Mouse (Mus musculus) kidney, adult 2 months (tissue): ENCODE measurements around the gene Gm7138. TPM values are rescaled to one million over a fixed set of nuclear protein-coding genes. Genes with fewer than 3 reads are reported as not detected.
"Not testable (repeated sequence)": the region's sequence is repeated elsewhere in the genome, so short reads cannot be mapped to it uniquely, and the experiment has no call there.

Source experiments
- DNase-seq: peaks from one replicate; pipeline ENCODE4 v3.0.0; 2021
- H3K27ac ChIP-seq: fragments of 200-500 bp; 2 replicates; pipeline ENCODE4 v1.5.1; 2012; ENCODE audit warnings: low read depth, low read length, control low read depth, inconsistent platforms; ENCODE audit not compliant: insufficient read depth
- H3K27me3 ChIP-seq: fragments of 200-500 bp; replicated peaks from 2 replicates; pipeline ENCODE4 v1.6.1; 2012; ENCODE audit warnings: mild to moderate bottlenecking, moderate library complexity, low read length, inconsistent platforms; ENCODE audit not compliant: control insufficient read depth, insufficient read depth
- H3K36me3 ChIP-seq: fragments of 200-500 bp; 2 replicates; pipeline ENCODE4 v1.6.1; 2012; ENCODE audit warnings: mild to moderate bottlenecking, moderate library complexity, low read length, inconsistent platforms; ENCODE audit not compliant: control insufficient read depth, insufficient read depth
- H3K4me1 ChIP-seq: fragments of 200-500 bp; 2 replicates; pipeline ENCODE4 v1.6.1; 2011; ENCODE audit warnings: low read length; ENCODE audit not compliant: control insufficient read depth, insufficient read depth
- H3K4me3 ChIP-seq: fragments of 200-500 bp; 2 replicates; pipeline ENCODE4 v1.5.1; 2011; ENCODE audit warnings: mild to moderate bottlenecking, low read depth, low read length, control low read depth; ENCODE audit not compliant: insufficient read depth
- CTCF ChIP-seq: fragments of 200-500 bp; conservative IDR thresholded peaks from 2 replicates; pipeline ENCODE4 v1.5.1; 2011; ENCODE audit warnings: low read depth, mild to moderate bottlenecking, control low read depth, low read length, moderate library complexity, mixed read lengths; ENCODE audit not compliant: insufficient read depth, insufficient read length
- POLR2A ChIP-seq: fragments of 200-500 bp; IDR thresholded peaks from one replicate; pipeline ENCODE4 v1.6.1; 2011; ENCODE audit warnings: low read depth, low read length, control low read depth
- WGBS: fragments of 180-500 bp; shearing (Covaris S2); methylation state at CpG from one replicate; pipeline ENCODE4 v1.1.7; 2018; 5-methylcytosine and 5-hydroxymethylcytosine counted together
- polyA plus RNA-seq: library from polyadenylated mRNA; depleted of rRNA; stranded (reverse); fragments of >200 nt; gene quantifications from 2 replicates; pipeline ENCODE4 v1.2.3, GENCODE M21; 2012

The Gm7138 gene
- polyA plus RNA-seq, 1 experiment = not detected

- H3K4me3 ChIP-seq = no peak within 1 kb of the TSS
- no peaks in the 10 kb centered on the region for H3K4me1 ChIP-seq
- no peaks in the 10 kb centered on the region for H3K27me3 ChIP-seq
- WGBS = 56% methylated on average over 8 of the region's 8 CpGs
- no peaks in the 10 kb centered on the region for H3K36me3 ChIP-seq
- H3K27ac ChIP-seq = no peak within 1 kb of the TSS
- TF ChIP-seq POLR2A (no peak), CTCF (no peak)
- DNase-seq = no peak
Measured at GRCm38 (mm10) chr10:77798921-77799508, 22.3 kb upstream of the Gm7138 start, which contains the start of gene Gm19668. Gene Gm19668, minus strand, starts transcription at chr10:77799133.

- 70% methylated on average over 3 of the region's 3 CpGs for WGBS
- H3K27me3 ChIP-seq = not testable (repeated sequence)
Measured at GRCm38 (mm10) chr10:77798164-77798920, 21.6 kb upstream of the Gm7138 start.

DNA sequence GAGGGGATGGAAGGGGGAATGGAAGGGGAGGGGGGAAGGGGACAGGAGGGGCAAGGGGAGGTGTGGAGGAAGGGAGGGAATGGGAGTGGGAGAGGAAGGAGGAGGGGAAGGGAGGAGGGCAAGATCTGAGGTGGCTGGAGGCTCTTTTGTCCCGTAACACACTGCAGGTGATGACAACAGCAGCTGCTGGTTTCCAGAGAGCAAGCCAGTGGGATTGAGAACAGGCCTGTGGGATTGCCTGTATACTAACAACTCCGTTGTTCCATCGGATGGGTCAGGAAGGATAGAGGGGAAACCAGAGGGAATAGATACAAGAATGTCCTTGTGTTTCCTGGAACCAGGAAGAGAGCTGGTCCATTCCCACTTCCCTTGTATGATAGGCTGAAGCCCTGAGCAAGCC is 20.9 kb upstream of the Gm7138 start:
- no peaks in the 10 kb centered on the region for H3K27me3 ChIP-seq
- TF ChIP-seq POLR2A (no peak), CTCF (no peak)
- WGBS = 33% methylated on average over 3 of the region's 3 CpGs
- no peak overlapping the region for H3K4me3 ChIP-seq
- no peaks in the 10 kb centered on the region for H3K36me3 ChIP-seq
- DNase-seq = no peak
- H3K4me1 ChIP-seq = no peaks in the 10 kb centered on the region
- H3K27ac ChIP-seq = no peak overlapping the region

More at GRCm38 (mm10) chr10:77798164-77798920, 21.6 kb upstream of the Gm7138 start:
- not testable (repeated sequence) for DNase-seq, H3K4me1 ChIP-seq, H3K27ac ChIP-seq, H3K36me3 ChIP-seq, H3K4me3 ChIP-seq

DNA sequence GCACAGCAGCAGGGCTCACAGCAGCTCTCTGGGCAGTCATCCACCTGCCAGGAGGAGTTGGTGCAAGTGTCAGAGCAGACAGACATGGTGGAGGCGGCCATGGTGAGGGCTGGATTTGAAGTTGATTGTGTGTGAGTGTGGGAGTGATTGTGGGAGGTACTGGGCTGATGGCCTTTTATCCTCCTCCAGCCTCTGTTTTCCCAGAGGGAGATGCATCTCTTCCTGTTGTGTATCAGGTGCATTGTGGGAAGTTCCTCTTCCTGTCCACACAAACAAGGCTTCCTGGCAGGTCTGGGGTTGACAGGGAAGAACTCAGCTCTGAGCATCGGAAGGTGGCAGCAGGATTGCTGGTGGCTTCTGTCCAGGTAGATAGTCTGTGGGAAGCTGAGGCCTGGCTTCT is 18.2 kb upstream of the Gm7138 start, which contains the start of gene Gm9639:
Gm9639 (minus strand) TSS at position 101 of the 400 bp plus-strand sequence.
- DNase-seq = no peak
- Histone ChIP-seq H3K27ac (no peak within 1 kb of the TSS), H3K4me1 (no peaks in the 10 kb centered on the region), H3K36me3 (no peaks in the 10 kb centered on the region), H3K4me3 (no peak within 1 kb of the TSS), H3K27me3 (no peaks in the 10 kb centered on the region)
- 36% methylated on average over 2 of the region's 2 CpGs for WGBS
- TF ChIP-seq POLR2A = no peak
- TF ChIP-seq CTCF = no peak

- no peak overlapping the region for H3K27ac ChIP-seq
- no peaks in the 10 kb centered on the region for H3K4me1 ChIP-seq
- WGBS = 44% methylated on average over 2 of the region's 2 CpGs
Measured at GRCm38 (mm10) chr10:77788621-77789020, 11.9 kb upstream of the Gm7138 start.

GRCm38 (mm10) chr10:77787876-77788275 is 11.1 kb upstream of the Gm7138 start, which contains the start of gene Gm7137:
Gene Gm7137, minus strand, starts transcription at chr10:77788200.
- not testable (repeated sequence) for H3K4me1 ChIP-seq, H3K4me3 ChIP-seq, H3K27ac ChIP-seq, H3K36me3 ChIP-seq, DNase-seq, H3K27me3 ChIP-seq
- WGBS = 70% methylated on average over 1 of the region's 1 CpGs

More at GRCm38 (mm10) chr10:77788621-77789020, 11.9 kb upstream of the Gm7138 start:
- no peak for DNase-seq
- no peaks in the 10 kb centered on the region for H3K36me3 ChIP-seq
- H3K27me3 ChIP-seq = no peaks in the 10 kb centered on the region
- no peak overlapping the region for H3K4me3 ChIP-seq
- TF ChIP-seq POLR2A = no peak
- TF ChIP-seq CTCF = no peak

DNA sequence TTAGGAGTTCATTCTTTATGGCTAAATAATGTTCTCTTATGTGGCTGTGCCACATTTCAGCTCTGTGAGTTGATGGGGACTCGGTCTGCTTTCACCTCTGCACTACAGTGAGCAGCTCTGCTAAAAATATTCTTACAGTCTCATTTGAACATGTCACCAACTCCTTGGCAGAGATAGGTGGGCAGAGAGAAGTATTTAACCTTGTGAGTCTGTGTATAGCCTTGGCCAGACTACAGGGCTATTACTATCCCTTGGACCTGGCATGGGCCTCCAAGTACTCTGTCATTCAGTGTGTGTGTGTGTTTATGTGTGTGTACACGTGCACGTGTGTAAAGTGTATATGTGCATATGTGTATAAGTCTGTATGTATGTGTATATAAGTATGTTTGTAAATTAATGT is 6.7 kb upstream of the Gm7138 start:
- DNase-seq, H3K4me3 ChIP-seq, H3K27me3 ChIP-seq, H3K4me1 ChIP-seq, H3K27ac ChIP-seq, H3K36me3 ChIP-seq: not testable (repeated sequence)
- WGBS = 82% methylated on average over 2 of the region's 3 CpGs

GRCm38 (mm10) chr10:77782442-77782841 is 5.7 kb upstream of the Gm7138 start, which contains the start of gene Gm3250:
Gene Gm3250, minus strand, starts transcription at chr10:77782542.
- H3K36me3 ChIP-seq, H3K27ac ChIP-seq, H3K4me1 ChIP-seq, H3K27me3 ChIP-seq, DNase-seq, H3K4me3 ChIP-seq: not testable (repeated sequence)
- WGBS = 63% methylated on average over 1 of the region's 1 CpGs

DNA sequence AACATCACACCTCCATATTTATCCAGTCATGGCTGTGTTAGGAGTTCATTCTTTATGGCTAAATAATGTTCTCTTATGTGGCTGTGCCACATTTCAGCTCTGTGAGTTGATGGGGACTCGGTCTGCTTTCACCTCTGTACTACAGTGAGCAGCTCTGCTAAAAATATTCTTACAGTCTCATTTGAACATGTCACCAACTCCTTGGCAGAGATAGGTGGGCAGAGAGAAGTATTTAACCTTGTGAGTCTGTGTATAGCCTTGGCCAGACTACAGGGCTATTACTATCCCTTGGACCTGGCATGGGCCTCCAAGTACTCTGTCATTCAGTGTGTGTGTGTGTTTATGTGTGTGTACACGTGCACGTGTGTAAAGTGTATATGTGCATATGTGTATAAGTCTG is 4.6 kb downstream of the Gm7138 start:
- H3K4me1 ChIP-seq, H3K27ac ChIP-seq, H3K4me3 ChIP-seq, H3K36me3 ChIP-seq, H3K27me3 ChIP-seq, DNase-seq: not testable (repeated sequence)
- WGBS = 93% methylated on average over 3 of the region's 3 CpGs

DNA sequence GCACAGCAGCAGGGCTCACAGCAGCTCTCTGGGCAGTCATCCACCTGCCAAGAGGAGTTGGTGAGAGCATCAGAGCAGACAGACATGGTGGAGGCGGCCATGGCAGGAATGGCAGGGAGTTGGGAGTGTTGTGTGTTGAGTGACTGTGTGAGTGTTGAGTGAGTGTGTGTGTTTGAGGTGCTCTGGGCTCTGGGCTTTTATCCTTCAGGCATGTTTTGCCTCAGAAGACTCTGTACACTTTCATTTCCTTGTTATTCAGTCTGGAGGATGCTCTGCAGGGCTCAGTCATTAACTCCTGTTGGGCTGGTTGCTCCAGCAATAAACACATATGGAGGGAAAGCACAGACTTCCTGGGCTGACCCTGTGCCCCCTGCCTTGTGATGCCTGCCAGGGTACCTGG is 5.5 kb downstream of the Gm7138 start, which contains the start of gene Gm3238:
Gm3238 (minus strand) TSS at position 101 of the 400 bp plus-strand sequence.
- 50% methylated on average over 1 of the region's 1 CpGs for WGBS
- DNase-seq, H3K27me3 ChIP-seq, H3K36me3 ChIP-seq, H3K27ac ChIP-seq, H3K4me1 ChIP-seq, H3K4me3 ChIP-seq: not testable (repeated sequence)
